Mouse (Mus musculus): ENCODE results near the gene Anapc15-ps. TPM values are rescaled to one million over a fixed set of nuclear protein-coding genes. Genes with fewer than 3 reads are reported as not detected.
A peak's percentile ranks its signal among the peaks of the same experiment; 100 is the strongest.

Anapc15-ps gene
- polyA plus RNA-seq, 1 experiment from 2014 or later: not detected

GRCm38 (mm10) chr10:95678241-95678640 is 5.0 kb upstream of the Anapc15-ps start:
- peaks cover 8% of the 10 kb centered on the region; the same call in 1 of the 2 replicates for H3K4me1 ChIP-seq (ENCODE audit: control insufficient read depth, insufficient read depth, low read length)
- no peaks in the 10 kb centered on the region for H3K36me3 ChIP-seq (ENCODE audit: control insufficient read depth, insufficient read depth, low read length)
- H3K9ac ChIP-seq (ENCODE audit: low read depth, low read length): no peak overlapping the region
- H3K27me3 ChIP-seq (ENCODE audit: control insufficient read depth, insufficient read depth, low read length): no peaks in the 10 kb centered on the region
- H3K9me3 ChIP-seq (ENCODE audit: control insufficient read depth, low read length): no peaks in the 10 kb centered on the region
- peak overlapping the region; percentile 33; the same call in 1 of the 2 replicates for H3K4me2 ChIP-seq (replicated peaks; ENCODE audit: low read depth, low read length)
- WGBS: 62% methylated on average over 7 of the region's 7 CpGs
- no peak overlapping the region for H3K4me3 ChIP-seq (ENCODE audit: low read length)
- ATAC-seq (ENCODE audit: low FRiP score, low TSS enrichment): no peak
- peak overlapping the region; percentile 12; the same call in 1 of the 2 replicates for H3K27ac ChIP-seq (ENCODE audit: low read depth, low read length)

- WGBS: 31% methylated on average over 22 of the region's 22 CpGs
- peak overlapping the region; percentile 12; the same call in 1 of the 2 replicates for H3K27ac ChIP-seq (ENCODE audit: low read depth, low read length)
Observed at GRCm38 (mm10) chr10:95677356-95678109, 4.3 kb upstream of the Anapc15-ps start.

GRCm38 (mm10) chr10:95676991-95677355 is 3.7 kb upstream of the Anapc15-ps start:
- Histone ChIP-seq H3K4me2 (replicated peaks; ENCODE audit: low read depth, low read length) (no peak overlapping the region), H3K4me3 (ENCODE audit: low read length) (no peak overlapping the region), H3K27ac (ENCODE audit: low read depth, low read length) (no peak overlapping the region), H3K36me3 (ENCODE audit: control insufficient read depth, insufficient read depth, low read length) (no peaks in the 10 kb centered on the region), H3K9me3 (ENCODE audit: control insufficient read depth, low read length) (no peaks in the 10 kb centered on the region), H3K27me3 (ENCODE audit: control insufficient read depth, insufficient read depth, low read length) (no peaks in the 10 kb centered on the region), H3K4me1 (ENCODE audit: control insufficient read depth, insufficient read depth, low read length) (peaks cover 8% of the 10 kb centered on the region; the same call in 1 of the 2 replicates), H3K9ac (ENCODE audit: low read depth, low read length) (no peak overlapping the region)
- no peak for ATAC-seq (ENCODE audit: low FRiP score, low TSS enrichment)
- 78% methylated on average over 5 of the region's 5 CpGs for WGBS

More at GRCm38 (mm10) chr10:95677356-95678109, 4.3 kb upstream of the Anapc15-ps start:
- H3K4me1 ChIP-seq (ENCODE audit: control insufficient read depth, insufficient read depth, low read length): peaks cover 8% of the 10 kb centered on the region; the same call in 1 of the 2 replicates
- no peaks in the 10 kb centered on the region for H3K36me3 ChIP-seq (ENCODE audit: control insufficient read depth, insufficient read depth, low read length)
- no peaks in the 10 kb centered on the region for H3K27me3 ChIP-seq (ENCODE audit: control insufficient read depth, insufficient read depth, low read length)
- H3K4me3 ChIP-seq (ENCODE audit: low read length): peak overlapping the region; percentile 5; the same call in 1 of the 2 replicates
- peak overlapping the region; percentile 33 for H3K4me2 ChIP-seq (replicated peaks; ENCODE audit: low read depth, low read length)
- H3K9ac ChIP-seq (ENCODE audit: low read depth, low read length): no peak overlapping the region
- no peaks in the 10 kb centered on the region for H3K9me3 ChIP-seq (ENCODE audit: control insufficient read depth, low read length)
- ATAC-seq (ENCODE audit: low FRiP score, low TSS enrichment): peak; percentile 80; the same call in 1 of the 2 replicates

GRCm38 (mm10) chr10:95676387-95676786 is 3.1 kb upstream of the Anapc15-ps start:
- no peaks in the 10 kb centered on the region for H3K36me3 ChIP-seq (ENCODE audit: control insufficient read depth, insufficient read depth, low read length)
- H3K4me3 ChIP-seq (ENCODE audit: low read length): no peak overlapping the region
- no peak overlapping the region for H3K9ac ChIP-seq (ENCODE audit: low read depth, low read length)
- no peaks in the 10 kb centered on the region for H3K27me3 ChIP-seq (ENCODE audit: control insufficient read depth, insufficient read depth, low read length)
- no peak for ATAC-seq (ENCODE audit: low FRiP score, low TSS enrichment)
- WGBS: 100% methylated on average over 2 of the region's 2 CpGs
- no peaks in the 10 kb centered on the region for H3K9me3 ChIP-seq (ENCODE audit: control insufficient read depth, low read length)
- no peak overlapping the region for H3K27ac ChIP-seq (ENCODE audit: low read depth, low read length)
- peaks cover 8% of the 10 kb centered on the region; the same call in 1 of the 2 replicates for H3K4me1 ChIP-seq (ENCODE audit: control insufficient read depth, insufficient read depth, low read length)
- no peak overlapping the region for H3K4me2 ChIP-seq (replicated peaks; ENCODE audit: low read depth, low read length)

GRCm38 (mm10) chr10:95670781-95671780 is 2.2 kb downstream of the Anapc15-ps start:
- no peak overlapping the region for H3K4me2 ChIP-seq (replicated peaks; ENCODE audit: low read depth, low read length)
- no peaks in the 10 kb centered on the region for H3K27me3 ChIP-seq (ENCODE audit: control insufficient read depth, insufficient read depth, low read length)
- no peak overlapping the region for H3K4me3 ChIP-seq (ENCODE audit: low read length)
- no peak overlapping the region for H3K9ac ChIP-seq (ENCODE audit: low read depth, low read length)
- H3K9me3 ChIP-seq (ENCODE audit: control insufficient read depth, low read length): no peaks in the 10 kb centered on the region
- WGBS: 88% methylated on average over 21 of the region's 21 CpGs
- ATAC-seq (ENCODE audit: low FRiP score, low TSS enrichment): no peak
- H3K36me3 ChIP-seq (ENCODE audit: control insufficient read depth, insufficient read depth, low read length): no peaks in the 10 kb centered on the region
- H3K4me1 ChIP-seq (ENCODE audit: control insufficient read depth, insufficient read depth, low read length): no peaks in the 10 kb centered on the region
- H3K27ac ChIP-seq (ENCODE audit: low read depth, low read length): no peak overlapping the region

- Histone ChIP-seq H3K27ac (ENCODE audit: low read depth, low read length) (no peak overlapping the region), H3K4me1 (ENCODE audit: control insufficient read depth, insufficient read depth, low read length) (no peaks in the 10 kb centered on the region), H3K4me2 (replicated peaks; ENCODE audit: low read depth, low read length) (no peak overlapping the region), H3K9me3 (ENCODE audit: control insufficient read depth, low read length) (no peaks in the 10 kb centered on the region), H3K9ac (ENCODE audit: low read depth, low read length) (no peak overlapping the region), H3K36me3 (ENCODE audit: control insufficient read depth, insufficient read depth, low read length) (no peaks in the 10 kb centered on the region), H3K4me3 (ENCODE audit: low read length) (no peak overlapping the region), H3K27me3 (ENCODE audit: control insufficient read depth, insufficient read depth, low read length) (no peaks in the 10 kb centered on the region)
- no peak for ATAC-seq (ENCODE audit: low FRiP score, low TSS enrichment)
- 85% methylated on average over 4 of the region's 4 CpGs for WGBS
Observed at GRCm38 (mm10) chr10:95669872-95670271, 3.4 kb downstream of the Anapc15-ps start.

- no peak overlapping the region for H3K4me2 ChIP-seq (replicated peaks; ENCODE audit: low read depth, low read length)
- H3K4me1 ChIP-seq (ENCODE audit: control insufficient read depth, insufficient read depth, low read length): no peaks in the 10 kb centered on the region
- no peaks in the 10 kb centered on the region for H3K9me3 ChIP-seq (ENCODE audit: control insufficient read depth, low read length)
- no peak overlapping the region for H3K9ac ChIP-seq (ENCODE audit: low read depth, low read length)
- H3K36me3 ChIP-seq (ENCODE audit: control insufficient read depth, insufficient read depth, low read length): no peaks in the 10 kb centered on the region
- H3K4me3 ChIP-seq (ENCODE audit: low read length): no peak overlapping the region
- H3K27ac ChIP-seq (ENCODE audit: low read depth, low read length): no peak overlapping the region
- no peak for ATAC-seq (ENCODE audit: low FRiP score, low TSS enrichment)
- H3K27me3 ChIP-seq (ENCODE audit: control insufficient read depth, insufficient read depth, low read length): no peaks in the 10 kb centered on the region
- WGBS: 84% methylated on average over 3 of the region's 3 CpGs
Observed at GRCm38 (mm10) chr10:95669034-95669433, 4.2 kb downstream of the Anapc15-ps start.

GRCm38 (mm10) chr10:95667371-95668030 is 5.8 kb downstream of the Anapc15-ps start:
- no peak overlapping the region for H3K4me3 ChIP-seq (ENCODE audit: low read length)
- H3K27me3 ChIP-seq (ENCODE audit: control insufficient read depth, insufficient read depth, low read length): no peaks in the 10 kb centered on the region
- 66% methylated on average over 3 of the region's 3 CpGs for WGBS

More at GRCm38 (mm10) chr10:95667371-95668030, 5.8 kb downstream of the Anapc15-ps start:
- Histone ChIP-seq H3K9ac (ENCODE audit: low read depth, low read length) (no peak overlapping the region), H3K36me3 (ENCODE audit: control insufficient read depth, insufficient read depth, low read length) (no peaks in the 10 kb centered on the region), H3K27ac (ENCODE audit: low read depth, low read length) (no peak overlapping the region), H3K9me3 (ENCODE audit: control insufficient read depth, low read length) (no peaks in the 10 kb centered on the region), H3K4me2 (replicated peaks; ENCODE audit: low read depth, low read length) (no peak overlapping the region), H3K4me1 (ENCODE audit: control insufficient read depth, insufficient read depth, low read length) (no peaks in the 10 kb centered on the region)
- no peak for ATAC-seq (ENCODE audit: low FRiP score, low TSS enrichment)
